Mouse (Mus musculus) cortical plate, adult 2 months (tissue): Measurements from ENCODE around the gene Sipa1l2.

Experiments used
- CTCF ChIP-seq: fragments of 200-500 bp; IDR thresholded peaks from 2 replicates; pipeline ENCODE4 v1.5.1; 2011; ENCODE audit warnings: mild to moderate bottlenecking, control low read depth, low read length; ENCODE audit not compliant: insufficient read depth; ENCODE audit errors: extremely low read depth
- POLR2A ChIP-seq: fragments of 200-500 bp; IDR thresholded peaks from 2 replicates; pipeline ENCODE4 v1.6.1; 2011; ENCODE audit warnings: mild to moderate bottlenecking, low read length, control low read depth; ENCODE audit not compliant: insufficient read depth; ENCODE audit errors: extremely low read depth

- TF ChIP-seq CTCF (no peak), POLR2A (no peak)
Observed at GRCm38 (mm10) chr8:125446236-125446635, 123.4 kb downstream of the Sipa1l2 start.
